Mouse (Mus musculus) gastrocnemius, adult 8-10 months (tissue): Measurements from ENCODE around the gene Atrx. TPM values are rescaled to one million over a fixed set of nuclear protein-coding genes. Genes with fewer than 3 reads are reported as not detected.
"Not testable (repeated sequence)": the region's sequence is repeated elsewhere in the genome, so short reads cannot be mapped to it uniquely, and the experiment has no call there.

Experiments
- DNase-seq, 2 experiments: peaks; one replicate each; pipeline ENCODE4 v3.0.0; 2022; ENCODE audit warnings: low spot score in 2 of 2
- total RNA-seq, 4 experiments: library from RNA; stranded (reverse); gene quantifications; 2 replicates each; pipeline ENCODE4 v1.2.4; 2022

Atrx gene
- 10 to 100 TPM; 30.1 to 42.7 (median 38.6) TPM for total RNA-seq

GRCm38 (mm10) chrX:105928861-105929477 is at the start of gene Atrx:
Gene Atrx, minus strand, starts transcription at chrX:105929403.
- DNase-seq: peak; percentile 32 to 51

DNA sequence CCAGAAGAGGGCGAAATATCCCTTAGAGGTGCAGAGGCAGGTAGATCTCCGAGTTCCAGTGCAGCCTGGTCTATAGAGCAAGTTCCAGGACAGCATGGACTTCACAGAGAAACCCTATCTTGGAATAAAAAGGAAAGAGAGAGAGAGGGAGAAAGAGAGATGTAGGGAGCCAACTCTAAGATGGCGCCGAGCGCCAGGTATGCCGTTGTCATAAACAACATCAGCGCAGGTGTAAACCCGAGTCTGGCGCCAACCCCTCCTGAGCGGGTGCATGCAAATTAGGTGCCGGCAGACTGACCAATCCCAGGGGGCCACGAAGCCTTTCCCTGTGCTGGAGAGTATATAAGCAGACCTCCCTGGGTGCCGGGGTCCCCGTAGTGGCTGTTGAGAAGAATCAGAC is 27.9 kb upstream of the Atrx start:
- DNase-seq: not testable (repeated sequence)

DNA sequence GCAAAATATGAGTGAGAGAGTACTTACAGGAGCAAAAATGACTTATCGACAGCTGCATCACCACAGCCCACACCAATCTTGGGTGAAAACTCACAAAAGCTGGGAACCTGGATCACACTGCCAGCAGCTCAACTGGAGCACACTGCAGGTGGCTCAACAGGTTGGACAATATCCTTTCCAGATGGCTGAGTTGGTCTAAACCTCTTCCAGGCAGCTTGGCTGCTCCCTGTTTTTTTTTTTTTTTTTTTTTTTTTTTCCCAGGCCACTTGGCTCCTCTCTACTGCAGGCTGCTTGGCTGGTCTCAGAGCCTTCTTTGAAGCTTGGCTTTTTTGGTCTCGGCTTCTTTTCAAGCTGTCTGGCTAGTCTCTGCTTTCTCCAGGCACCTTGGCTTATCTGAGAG is 24.8 kb upstream of the Atrx start:
- DNase-seq: no peak

DNA sequence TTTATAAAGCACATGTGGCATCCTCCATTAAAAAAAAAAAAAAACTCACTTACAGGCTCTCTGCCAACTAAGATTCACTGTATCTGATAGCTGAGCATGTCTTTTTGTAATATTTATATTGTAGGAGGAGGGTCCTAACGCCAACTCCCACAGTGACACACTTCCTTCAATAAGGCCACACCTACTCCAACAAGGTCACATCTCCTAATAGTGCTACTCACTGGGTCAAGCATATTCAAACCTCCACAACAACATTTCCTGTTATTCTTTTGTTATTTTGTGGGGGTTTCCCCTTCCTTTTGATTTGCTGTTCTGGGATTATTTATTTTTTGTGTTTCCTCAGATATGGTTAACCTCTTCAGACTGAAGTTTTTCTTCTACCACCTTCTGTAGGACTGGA is 17.2 kb upstream of the Atrx start:
- no peak for DNase-seq

GRCm38 (mm10) chrX:105939245-105939644 is 10.0 kb upstream of the Atrx start:
- no peak for DNase-seq

GRCm38 (mm10) chrX:105937736-105938135 is 8.5 kb upstream of the Atrx start:
- DNase-seq: no peak

- DNase-seq: no peak
Measured at GRCm38 (mm10) chrX:105934341-105934740, 5.1 kb upstream of the Atrx start.

- no peak for DNase-seq
Measured at GRCm38 (mm10) chrX:105929478-105930038, 355 bp upstream of the Atrx start.

GRCm38 (mm10) chrX:105927941-105928860 is 1.0 kb downstream of the Atrx start:
- peak in 1 of 2 experiments; percentile 5 for DNase-seq

DNA sequence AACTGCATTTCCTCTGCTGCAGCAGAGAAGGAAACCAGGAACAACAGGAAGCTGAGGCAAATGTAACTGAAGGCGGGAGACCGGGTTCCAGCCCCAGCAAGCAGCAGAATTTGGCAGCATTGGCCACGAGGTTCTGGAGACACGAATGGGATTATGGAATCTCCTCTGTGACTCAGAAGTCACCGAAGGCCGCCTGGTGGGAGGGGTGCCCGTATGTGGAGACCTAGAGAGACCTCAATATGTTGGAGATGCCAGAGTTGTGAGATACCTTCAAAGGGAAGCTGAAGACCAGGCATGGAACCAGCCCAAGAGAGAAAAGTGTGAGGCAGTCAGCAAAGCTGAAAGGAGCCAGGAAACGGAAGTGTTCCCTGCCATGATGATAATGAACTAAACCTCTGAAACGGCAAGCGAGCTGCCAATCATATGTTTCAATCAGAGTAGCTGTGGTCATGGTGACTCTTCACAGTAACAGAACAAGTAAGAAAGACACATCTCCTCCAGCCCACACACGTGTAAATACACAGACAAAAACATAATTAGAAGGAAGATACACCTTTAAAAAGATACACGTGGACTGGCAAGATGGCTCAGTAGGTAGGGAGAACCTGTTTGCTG is 3.0 kb downstream of the Atrx start:
- no peak for DNase-seq

- no peak for DNase-seq
Measured at GRCm38 (mm10) chrX:105924326-105925070, 4.7 kb downstream of the Atrx start.

- DNase-seq: no peak
Measured at GRCm38 (mm10) chrX:105923896-105924295, 5.3 kb downstream of the Atrx start.

DNA sequence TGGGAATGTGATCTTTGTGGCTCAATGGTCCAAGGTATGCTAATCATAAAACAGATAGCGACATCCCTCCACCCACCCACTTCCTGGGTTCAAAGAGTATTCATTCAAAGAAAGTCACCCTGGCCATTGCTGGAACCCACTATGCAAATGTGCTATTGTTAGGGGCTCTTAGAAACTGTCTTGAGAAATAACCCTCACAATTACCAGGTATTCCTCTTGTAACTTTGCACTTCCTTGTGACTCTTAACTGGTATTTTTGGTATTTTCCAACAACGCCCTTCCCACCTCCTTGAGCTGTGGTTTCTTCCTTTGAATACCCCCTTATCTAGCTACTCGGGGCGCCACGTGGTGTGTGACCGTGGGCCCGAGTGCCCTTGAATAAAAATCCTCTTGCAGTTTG is 6.2 kb downstream of the Atrx start:
- not testable (repeated sequence) for DNase-seq

DNA sequence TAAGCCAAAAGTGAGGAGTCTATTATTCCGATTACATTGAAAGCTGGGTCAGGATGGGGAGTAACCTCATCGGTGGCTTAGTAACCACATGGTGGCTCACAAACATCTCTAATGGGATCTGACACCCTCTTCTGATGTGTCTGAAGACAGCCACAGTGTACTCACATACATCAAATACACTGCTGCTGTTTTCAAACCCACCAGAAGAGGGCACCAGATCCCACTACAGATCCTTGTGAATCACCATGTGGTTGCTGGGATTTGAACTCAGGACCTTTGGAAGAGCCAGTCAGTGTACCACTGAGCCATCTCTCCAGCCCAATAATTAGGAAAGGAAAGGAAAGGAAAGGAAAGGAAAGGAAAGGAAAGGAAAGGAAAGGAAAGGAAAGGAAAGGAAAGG is 7.8 kb downstream of the Atrx start:
- no peak for DNase-seq

DNA sequence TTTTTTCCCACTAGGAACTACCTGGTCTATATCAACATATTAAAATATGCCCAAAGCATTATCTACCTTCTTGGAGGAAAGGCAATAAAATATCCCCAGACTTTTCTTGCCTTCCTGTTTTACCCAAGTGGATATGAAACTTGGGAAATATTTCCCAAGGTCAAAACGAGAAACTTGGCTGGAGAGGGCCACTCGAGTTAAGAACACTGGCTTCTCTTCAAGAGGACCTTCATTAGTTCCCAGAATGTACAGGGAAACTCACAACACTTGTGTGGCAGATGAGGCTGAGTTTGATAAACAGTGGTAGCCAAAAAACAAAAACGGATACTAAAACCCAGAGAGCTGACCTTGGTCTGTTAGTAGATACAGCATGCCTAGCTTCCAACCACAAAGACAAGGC is 17.5 kb downstream of the Atrx start:
- no peak for DNase-seq

DNA sequence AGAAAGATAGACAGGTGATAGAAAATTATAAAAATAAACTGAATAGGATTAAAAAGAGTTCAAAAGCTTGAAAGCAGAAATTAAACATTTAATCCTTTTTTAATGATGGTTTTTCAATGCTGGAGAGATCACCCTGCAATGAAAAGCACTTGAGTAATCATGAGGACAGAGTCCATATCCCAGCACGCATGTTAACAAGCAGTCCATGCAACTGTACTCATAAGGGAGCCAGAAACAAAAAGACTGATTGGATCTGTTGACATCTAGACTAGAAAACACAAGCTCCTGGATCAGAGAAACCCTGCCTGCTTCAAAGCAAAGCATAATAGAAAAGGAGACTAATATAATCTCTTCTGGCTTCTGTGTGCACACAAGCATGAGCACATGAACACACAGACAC is 27.6 kb downstream of the Atrx start:
- DNase-seq: no peak

GRCm38 (mm10) chrX:105886921-105887320 is 42.3 kb downstream of the Atrx start:
- no peak for DNase-seq

GRCm38 (mm10) chrX:105864367-105864766 is 64.8 kb downstream of the Atrx start:
- DNase-seq: no peak

DNA sequence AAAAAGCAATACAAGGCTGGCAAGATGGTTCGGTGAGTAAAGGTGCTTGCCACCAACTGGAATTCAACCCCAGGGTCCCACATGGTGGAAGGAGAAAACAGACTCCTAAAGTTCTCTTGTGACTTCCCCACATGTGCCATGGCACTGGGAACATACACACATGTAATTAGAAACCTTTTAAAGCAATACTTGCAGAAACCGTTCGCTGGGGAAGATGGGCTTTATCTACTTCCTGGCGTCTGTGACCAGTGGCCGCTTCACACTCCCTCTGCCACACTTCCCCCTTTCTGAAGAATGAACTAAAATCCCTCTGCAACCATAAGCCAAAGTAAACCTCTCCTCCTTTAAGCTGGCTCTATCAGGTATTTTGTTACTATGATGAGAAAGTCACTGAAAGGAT is 104.7 kb downstream of the Atrx start:
- DNase-seq: no peak

DNA sequence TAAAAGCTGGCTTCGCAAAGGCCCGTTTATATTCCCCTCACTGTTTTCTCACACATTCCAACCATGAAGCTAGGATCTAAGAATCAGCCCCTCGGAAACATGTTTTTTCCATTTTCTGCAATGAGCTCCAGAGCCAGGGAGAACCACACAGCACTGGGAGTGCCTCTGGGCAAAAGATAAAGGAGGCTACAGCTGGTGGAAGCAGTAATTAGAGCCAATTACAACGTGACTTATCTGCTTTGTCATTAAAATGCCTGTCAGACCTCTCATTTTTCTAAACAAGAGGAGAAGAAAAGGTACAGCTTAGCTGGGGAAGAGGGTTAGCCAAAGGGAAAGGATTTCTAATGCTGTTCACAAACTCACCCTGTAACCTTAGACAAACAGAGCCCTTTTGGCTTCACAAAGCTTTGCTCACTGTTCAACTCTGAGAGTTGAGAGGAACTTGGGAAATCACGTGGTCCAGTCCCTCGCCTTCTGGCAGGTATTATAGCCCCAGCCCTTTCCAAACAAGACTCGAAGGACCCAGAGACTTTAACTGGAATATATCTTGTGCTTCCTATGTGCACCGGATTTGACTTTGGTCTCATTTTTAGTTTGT is 134.3 kb downstream of the Atrx start:
- DNase-seq: no peak

DNA sequence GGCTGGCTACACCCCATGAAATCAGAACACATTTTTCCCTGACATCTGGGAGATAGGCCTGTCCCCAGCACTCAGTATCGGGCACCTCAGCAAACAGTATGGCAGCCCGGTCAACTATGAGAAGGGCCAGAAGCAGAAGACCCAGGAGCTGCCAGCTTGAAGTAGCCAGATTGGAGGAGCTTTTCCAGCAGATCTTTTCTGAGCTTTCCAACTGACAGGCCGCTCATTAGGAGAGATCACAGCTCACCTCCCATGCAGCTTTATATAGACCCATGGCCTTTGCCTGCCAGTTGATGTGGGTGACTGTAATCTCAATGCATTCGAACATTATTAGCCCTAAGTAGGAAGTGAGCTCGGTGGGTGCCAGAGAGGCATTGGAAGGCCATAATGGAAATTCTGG is 155.9 kb downstream of the Atrx start:
- no peak for DNase-seq
